Mouse (Mus musculus): ENCODE results near the gene Crhbp. TPM values are rescaled to one million over a fixed set of nuclear protein-coding genes. Genes with fewer than 3 reads are reported as not detected.

Gene Crhbp
- polyA plus RNA-seq (2014; fragmentation: Illumina TruSeq; extraction: RNeasy Lipid Tissue Mini Kit (QIAGEN cat#74804); ENCODE audit: low read depth, low replicate concordance): not detected

GRCm38 (mm10) chr13:95444824-95445223 is at the start of gene Crhbp:
Crhbp (minus strand) TSS chr13:95444924.

DNA sequence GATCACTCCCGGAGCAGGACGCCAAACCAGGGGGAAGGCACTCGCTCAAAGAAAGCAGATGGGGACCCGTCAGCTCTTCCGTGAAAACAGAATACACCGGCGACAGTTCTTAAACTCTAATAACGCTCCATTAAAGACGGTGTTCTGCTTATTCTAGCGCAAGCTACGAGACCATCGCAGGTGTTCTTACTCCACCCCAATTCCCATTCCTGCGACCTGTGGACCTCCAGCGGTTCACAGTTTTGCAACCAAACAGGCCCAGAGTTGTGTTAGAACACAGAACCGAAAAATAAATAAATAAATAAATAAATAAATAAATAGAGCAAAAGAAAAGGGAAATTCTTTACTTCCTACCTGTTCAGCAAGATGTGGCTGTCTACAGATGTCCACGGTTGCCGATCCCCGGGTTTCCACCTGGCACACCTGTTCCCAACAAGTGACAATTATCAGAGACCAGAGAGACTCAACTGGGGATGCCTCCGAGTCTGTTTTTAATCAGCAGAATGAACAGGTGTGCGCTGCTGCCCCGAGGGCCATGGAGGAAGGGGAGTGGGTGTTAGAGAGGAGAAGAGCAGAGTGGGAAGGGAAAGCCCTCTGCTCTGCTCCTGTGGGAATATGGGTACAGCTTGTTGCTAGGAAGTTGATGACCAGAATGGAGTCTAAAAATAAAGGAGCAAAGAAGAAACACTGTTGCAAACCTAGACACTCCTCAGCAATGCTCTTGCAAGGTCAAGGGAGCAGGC is 34.1 kb upstream of the Crhbp start, which contains the start of gene S100z:
Gene S100z, minus strand, starts transcription at position 51 of the 743 bp plus-strand sequence.

Other genes starting within 250 kb of the Crhbp start
- gene Pde8b, start 194.6 kb downstream of the Crhbp start, polyA plus RNA-seq (2014; fragmentation: Illumina TruSeq; extraction: RNeasy Lipid Tissue Mini Kit (QIAGEN cat#74804); ENCODE audit: low read depth, low replicate concordance): 12.6 TPM
- 26.7 TPM for gene Zbed3, start 121.3 kb downstream of the Crhbp start, polyA plus RNA-seq (2014; fragmentation: Illumina TruSeq; extraction: RNeasy Lipid Tissue Mini Kit (QIAGEN cat#74804); ENCODE audit: low read depth, low replicate concordance)
- 28.0 TPM for gene Aggf1, start 69.6 kb downstream of the Crhbp start, polyA plus RNA-seq (2014; fragmentation: Illumina TruSeq; extraction: RNeasy Lipid Tissue Mini Kit (QIAGEN cat#74804); ENCODE audit: low read depth, low replicate concordance)
- gene S100z, start 33.8 kb upstream of the Crhbp start, polyA plus RNA-seq (2014; fragmentation: Illumina TruSeq; extraction: RNeasy Lipid Tissue Mini Kit (QIAGEN cat#74804); ENCODE audit: low read depth, low replicate concordance): not detected
- gene F2rl1, start 80.3 kb upstream of the Crhbp start, polyA plus RNA-seq (2014; fragmentation: Illumina TruSeq; extraction: RNeasy Lipid Tissue Mini Kit (QIAGEN cat#74804); ENCODE audit: low read depth, low replicate concordance): 17.4 TPM
- gene F2r, start 173.6 kb upstream of the Crhbp start, polyA plus RNA-seq (2014; fragmentation: Illumina TruSeq; extraction: RNeasy Lipid Tissue Mini Kit (QIAGEN cat#74804); ENCODE audit: low read depth, low replicate concordance): 115 TPM

Data from kidney, adult 10 weeks (tissue).